Mouse (Mus musculus): ENCODE results near the gene Sel1l2. TPM values are rescaled to one million over a fixed set of nuclear protein-coding genes. Genes with fewer than 3 reads are reported as not detected.

The Sel1l2 gene
- total RNA-seq (2022) = not detected

DNA sequence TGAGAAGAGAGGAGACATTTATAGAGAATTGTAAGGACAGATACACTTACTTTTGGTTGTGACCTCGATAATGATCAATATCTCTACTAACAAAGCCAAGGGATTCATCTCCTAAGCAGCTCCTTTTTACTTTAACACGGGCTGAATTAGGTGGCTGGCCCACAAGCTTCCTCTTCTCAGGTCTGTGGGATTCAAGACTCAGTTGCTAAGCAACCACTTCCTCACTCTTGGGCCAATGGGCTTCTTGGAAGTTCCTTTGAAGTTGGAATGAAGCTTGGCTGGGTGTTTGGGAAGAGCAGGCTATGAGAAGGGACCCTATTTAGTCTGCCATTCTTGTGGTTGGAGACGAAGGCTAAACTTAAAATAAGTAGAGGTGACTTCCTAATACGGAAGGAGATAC is at the start of gene Sel1l2:
Sel1l2 (minus strand) TSS at position 182 of the 400 bp plus-strand sequence.
- DNase-seq = no peak

DNA sequence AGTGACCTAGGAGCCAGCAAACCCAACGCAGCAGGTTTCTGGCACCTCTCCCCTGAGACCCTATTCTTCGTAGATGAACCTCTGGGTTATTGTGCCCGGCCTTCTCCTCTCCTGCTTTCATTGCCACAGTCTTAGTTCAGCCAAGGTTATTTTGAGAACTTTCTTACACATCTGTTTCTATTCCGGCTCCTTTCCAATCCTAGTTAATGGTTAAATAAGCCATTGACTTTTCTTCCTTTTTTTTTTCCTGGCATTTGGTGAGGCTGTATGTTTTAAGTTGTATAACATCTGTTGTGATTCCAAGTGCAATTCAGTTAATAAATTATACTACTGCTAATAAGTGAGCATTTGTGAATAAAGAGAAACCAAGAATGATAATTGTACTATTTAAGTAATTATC is 49.6 kb upstream of the Sel1l2 start:
- DNase-seq = no peak

DNA sequence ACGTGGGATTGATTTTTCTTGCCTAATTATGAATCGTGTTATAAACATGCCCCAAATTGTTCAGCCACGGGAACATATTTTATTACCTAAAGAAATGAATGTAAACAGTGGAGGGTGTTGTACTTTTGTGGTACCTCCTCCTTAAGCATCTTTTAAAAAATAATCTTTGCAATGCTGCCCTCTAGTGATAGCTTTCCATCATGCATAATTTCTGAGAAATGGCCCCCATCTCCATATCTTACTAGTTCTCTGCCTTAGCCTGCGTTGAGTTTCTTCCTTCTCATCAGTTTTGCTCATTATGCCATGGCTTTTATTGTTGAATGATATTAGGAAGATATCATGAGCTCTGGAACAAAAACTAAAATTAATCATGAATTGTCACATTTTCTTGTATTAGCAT is 37.8 kb upstream of the Sel1l2 start:
- DNase-seq = no peak

DNA sequence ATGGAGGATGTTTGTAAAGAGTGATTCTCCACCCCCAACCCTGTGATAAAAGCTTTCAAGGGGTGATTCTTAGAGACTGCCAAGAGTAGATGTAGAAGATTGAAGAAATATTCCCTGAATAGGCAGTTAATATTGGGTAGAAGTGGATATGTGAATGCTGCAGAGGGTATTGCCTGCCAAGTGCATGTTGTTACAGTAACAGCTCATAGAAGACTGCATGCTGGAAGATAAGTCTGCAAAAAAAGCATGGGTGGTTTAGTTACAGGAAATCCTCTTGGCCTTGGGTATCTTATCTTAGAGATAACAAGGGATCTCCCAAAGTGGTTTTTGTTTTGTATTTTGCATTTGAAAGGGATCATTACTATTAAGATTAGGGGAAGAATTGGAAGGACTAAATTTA is 36.3 kb upstream of the Sel1l2 start:
- no peak for DNase-seq

DNA sequence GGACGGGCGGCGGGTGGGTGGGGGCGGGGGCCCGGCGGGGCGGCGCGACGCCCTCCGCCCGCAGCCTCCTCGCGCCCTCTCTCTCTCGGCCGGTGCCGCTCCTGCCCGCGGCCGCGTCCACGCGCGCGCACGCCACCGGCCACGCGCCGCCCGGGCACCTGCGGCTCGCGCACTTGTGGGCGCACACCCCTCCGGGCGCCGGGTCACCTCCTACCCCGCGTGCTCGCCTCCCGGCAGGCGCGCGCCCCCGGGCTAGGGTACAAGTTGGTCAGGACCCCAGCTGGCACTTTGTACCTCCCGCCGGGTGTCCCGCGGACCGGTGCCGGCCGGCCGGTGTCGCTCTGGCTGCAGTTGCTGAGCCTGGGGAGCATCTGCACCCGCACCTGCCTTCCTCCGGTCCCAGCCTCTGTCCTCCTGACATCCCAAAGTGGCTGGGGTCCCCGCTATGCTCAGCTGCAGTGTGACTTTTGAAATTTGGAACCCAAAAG is 6.3 kb upstream of the Sel1l2 start:
- peak; percentile 23 for DNase-seq

DNA sequence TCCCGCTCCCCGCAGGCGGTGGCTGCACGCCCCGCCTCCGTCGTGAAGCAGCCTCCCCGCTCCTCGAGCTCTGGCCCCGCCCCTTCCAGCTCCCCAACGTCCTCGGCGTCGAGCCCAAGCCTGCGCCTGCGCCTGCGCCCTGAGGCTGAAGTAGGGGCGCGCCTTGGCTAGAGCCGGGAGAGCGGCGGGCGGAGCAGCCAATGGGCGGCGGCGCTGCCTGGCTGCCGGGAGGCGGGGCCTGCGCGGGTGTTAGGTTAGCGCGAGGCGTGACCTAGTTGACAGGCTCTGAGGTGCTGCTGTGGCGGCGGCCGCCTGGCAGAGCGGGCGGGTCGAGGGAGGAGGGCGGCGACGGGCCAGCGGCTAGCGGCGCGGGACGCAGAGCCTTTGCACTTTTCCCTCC is 5.7 kb upstream of the Sel1l2 start, which contains the start of gene Macrod2:
Macrod2 (plus strand) TSS at position 131 of the 400 bp plus-strand sequence.
- DNase-seq = peak; percentile 98

DNA sequence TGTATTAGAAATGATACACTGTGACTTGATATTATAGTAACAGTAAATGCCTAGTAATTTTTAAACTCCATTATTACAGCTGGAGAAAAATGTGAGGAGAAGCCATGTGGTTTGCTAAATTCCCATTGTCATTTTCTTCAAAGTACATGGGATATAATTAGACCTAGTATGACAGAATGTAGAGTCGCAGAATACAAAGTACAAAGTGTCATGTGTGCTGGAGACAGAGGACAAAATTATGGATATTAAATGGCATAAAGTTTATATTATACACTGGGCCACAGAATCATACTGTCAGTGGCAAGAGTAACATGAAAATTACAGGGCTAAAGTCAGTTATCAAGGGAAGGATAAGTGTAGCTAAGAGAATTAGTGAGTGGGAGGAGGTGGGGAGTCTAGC is 24.7 kb downstream of the Sel1l2 start:
- no peak for DNase-seq

DNA sequence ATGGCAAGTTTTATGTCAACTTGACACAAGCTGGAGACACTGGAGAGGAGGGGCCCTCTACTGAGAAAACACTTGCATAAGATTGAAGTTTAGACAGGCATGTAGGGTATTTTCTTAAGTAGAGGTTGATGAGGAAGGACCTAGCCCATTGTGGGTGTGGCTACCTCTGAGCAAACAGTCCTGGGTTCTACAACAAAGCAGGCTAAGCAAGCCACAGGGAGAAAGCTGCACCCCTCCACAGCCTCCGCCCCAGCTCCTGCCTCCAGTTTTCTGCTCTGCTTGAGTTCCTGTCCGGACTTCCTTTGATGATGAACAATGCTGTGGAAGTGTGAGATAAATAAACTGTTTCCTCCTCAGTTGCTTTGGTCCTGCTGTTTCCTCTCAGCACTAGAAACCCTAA is 29.6 kb downstream of the Sel1l2 start:
- no peak for DNase-seq

DNA sequence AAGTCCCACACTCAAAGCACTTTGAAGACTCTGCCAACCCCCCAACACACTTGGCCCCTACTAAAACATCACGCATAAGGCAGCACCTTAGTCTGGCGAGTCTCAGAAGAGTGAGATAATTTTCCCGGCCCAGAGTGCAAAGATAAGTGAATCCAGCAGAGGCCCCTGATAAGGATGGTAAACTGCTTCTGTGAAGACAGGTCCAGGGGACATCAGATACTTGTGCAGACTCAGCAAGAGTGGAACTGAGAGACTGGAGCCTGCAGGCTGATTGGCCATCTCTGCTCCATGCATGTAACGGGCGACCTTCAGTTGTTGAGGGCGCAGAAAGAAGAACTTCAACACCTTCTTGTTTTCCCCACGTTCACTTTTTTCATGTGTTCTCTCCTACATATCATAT is 47.1 kb downstream of the Sel1l2 start:
- DNase-seq = no peak

DNA sequence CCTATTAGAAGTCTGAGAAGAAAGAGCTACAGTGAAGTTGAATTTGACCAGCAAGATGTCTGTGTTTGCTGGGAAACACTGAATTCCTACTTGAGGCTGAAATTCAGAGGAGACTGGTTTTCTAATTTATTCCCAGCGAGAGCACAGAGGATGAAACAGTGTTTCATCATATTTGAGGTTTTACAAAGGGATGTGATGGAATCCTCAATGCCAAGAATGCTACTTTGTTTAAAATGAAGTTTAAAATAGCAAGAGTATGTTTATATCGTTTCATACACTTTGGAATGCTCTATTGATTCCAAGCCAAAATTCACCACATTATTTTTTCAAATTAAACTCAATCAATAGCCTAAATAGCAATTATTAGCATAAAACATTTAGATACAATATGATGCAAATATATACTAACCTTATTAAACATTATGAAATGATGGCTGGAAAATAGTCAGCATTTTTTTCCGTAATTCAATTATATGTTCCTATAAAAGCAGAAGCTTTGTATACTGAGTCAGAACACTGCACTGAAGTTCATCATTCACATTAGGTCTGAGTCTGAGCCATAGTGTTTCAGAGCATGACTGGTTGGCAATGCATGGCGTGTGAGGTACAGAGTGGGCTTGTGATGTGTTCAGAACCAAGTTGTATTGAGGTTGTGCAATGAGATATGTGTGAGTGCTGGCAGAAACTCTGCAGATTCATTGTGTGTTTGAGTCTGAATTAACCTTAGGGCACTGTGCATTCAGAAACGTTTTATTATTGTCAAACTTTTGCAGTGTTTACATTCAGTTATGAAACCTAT is 58.8 kb downstream of the Sel1l2 start:
- no peak for DNase-seq

DNA sequence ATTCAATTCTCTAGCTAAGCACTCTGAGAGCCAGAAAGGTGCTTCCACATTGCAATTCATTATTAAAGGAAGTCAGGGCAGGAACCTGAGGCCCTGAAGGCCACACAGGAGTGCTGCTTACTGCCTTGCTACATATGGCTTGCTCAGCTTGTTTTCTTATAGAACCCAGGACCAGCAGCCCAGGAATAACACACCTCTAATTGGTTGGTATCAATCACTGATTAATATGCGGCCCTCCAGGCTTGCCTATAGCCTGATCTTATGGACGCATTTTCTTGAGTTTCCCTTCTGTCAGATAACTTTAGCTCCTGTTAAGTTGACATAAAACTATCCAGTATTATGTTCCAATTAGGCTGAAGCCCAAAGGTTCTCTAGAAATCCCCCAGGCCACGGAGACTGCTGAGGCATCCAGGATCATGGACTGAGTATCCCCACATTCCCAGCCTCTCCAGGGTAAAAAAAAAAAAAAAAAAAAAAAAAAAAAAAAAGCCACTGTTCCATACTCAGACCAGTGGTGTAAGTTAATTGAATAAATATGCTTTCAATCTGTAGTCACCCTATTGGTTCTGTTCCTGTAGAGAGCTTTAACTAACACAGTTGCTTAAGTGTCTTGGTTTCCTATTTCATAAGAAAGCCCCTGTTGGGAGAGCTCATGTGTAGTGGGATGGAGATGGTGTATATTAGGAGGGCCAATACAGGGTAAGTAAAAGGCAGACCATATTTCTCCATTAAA is 86.4 kb downstream of the Sel1l2 start:
- no peak for DNase-seq

DNA sequence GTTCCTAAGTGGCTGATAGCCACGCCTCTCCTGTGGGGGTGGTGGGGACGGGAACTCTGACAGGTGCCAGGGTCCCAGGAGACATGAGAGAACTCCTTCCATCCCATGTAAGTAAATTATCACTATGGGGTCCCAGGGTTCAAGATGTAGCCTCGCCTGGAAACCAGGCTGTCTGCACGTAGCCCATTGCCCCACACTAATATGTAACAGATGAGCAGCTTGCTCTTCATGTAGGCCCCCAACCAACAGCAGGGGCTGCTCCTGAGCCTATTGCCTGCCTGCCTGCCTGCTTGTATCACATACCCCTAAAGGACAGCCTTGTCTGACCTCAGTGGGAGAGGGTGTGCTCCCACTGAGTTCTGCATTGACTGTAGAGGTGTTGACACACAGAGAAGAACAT is 92.4 kb downstream of the Sel1l2 start:
- DNase-seq = no peak

DNA sequence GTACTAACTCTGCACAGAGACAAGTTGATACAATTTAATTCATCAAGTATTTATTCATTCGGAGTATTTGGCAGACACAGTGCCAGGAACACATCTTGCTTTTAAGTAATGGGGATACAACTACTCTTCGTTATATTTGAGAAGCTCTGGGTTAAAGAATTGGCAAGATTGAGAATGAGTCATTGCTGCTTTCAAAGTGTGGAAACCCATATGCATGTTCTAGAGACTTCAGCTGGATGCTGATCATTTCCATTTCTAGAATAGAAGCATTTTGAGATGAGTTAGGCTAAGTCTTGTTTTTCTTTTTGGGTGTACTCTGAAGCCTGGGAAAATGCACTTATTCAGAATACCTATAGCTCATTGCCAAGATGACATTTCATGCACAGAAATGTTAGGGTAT is 95.7 kb downstream of the Sel1l2 start:
- no peak for DNase-seq

DNA sequence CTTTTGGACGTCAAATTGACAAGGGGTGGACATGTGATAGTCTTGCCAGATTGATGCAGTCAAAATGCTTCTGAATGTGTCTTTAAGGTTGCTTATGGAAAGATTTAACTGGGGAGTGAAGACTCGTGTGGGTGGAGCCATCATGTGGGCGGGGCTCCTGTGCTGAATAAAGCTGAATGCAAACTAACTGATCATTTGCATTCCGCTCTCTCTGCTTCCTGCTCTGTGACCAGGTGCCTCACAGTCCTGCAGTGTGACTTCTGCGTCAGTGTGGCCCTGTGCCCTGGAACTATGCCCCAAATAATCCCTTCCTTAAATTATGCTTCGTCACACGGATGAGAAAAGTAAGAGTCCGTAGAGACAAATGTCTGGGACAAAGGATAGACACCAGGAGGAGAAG is 108.7 kb downstream of the Sel1l2 start:
- DNase-seq = no peak

DNA sequence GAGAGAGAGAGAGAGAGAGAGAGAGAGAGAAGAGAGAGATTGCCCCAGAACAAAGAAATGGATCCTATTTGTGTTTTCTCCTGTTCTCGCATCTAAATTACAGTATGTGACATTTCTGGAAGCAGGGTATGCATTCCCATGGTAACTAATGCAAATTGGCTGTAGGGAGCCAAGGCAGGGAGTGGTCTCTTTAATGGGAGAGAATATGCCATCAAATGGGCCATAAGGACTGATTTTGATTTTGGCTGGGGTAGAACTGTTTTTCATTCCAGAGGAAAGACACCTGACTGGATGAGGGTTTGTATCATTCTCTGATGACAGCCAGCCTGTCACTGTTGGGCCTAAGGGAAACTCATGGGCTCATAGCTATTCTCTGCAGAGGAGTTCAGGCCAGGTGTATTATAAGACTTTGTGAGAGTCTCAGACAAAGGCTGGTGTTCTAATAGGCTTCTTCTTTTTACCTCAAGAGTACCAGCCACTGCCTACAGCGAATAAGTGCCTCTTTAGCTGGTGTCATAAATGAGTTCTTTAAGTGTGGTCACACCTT is 133.8 kb downstream of the Sel1l2 start:
- no peak for DNase-seq

DNA sequence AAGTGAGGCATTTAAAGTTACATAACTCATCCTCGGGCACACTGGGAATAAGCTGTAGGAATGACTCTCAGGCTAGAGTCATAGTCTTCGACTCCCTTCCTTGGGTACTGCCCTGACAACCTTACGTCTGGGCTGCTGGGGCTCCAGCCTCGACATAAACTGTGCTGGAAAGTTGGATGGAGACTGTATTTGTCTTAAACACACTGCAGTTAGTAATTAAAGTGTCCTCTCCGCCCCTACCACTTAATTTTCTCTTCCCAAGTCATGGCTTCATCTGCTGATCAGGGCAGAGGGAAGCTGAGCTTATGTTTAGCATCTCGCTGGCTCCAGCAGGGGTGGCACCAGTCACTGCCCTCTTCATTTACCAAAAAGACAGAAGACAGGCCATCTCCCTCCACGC is 135.2 kb downstream of the Sel1l2 start:
- no peak for DNase-seq

DNA sequence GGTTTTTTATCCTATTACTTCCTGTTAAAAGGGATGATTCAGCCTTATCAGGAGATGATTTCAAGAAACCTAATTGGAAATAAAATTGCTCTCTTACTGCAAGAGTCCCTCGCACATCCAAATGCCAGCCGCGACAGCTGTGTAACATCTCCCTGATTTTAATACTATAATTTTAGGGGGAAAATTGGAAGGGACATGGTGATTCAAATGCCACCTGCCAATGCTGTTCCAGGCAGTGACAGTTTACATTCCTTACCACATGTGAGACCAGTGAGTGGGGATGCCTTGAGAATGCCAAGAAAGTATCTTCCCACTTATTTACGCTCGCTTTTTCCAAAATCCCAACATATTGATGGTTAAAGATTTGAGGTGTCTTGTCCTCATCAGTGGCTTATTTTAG is 146.4 kb downstream of the Sel1l2 start:
- DNase-seq = no peak

DNA sequence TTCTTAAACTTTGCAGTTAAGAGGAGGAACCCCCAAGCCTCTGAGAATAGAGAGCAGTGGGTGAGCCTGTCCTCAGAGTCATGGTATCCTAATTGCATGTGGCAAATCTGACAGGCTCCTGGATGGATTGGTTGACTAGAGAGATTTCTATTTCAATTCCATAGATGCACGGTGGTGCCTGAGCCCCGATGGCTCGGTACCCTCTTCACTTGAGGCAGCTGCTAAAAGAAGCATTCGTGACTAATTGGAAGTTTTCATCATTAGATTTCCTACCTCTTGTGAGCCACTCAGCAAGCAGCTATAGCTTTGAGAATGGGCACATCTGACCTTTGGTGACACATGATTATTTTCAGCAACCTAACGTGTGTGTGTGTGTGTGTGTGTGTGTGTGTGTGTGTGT is 147.1 kb downstream of the Sel1l2 start:
- DNase-seq = no peak

DNA sequence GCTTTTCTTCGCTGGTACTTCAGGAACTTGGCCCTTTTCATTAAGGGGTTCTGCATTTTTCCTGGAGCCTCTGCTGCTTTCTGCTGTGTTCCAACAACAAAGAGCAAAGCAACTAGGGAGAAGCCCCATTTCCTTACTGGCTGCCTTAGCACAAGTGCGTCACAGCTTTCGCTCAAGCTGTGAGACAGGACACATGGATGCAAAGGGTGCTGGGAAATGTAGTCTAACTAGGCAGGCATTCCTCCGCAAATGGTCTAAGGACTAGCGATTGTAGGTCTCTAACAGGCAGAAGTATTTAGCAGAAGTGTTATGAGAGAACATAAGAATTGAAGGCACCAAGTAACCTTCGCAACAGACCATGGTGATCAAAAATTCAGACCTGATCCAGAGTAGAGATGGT is 152.3 kb downstream of the Sel1l2 start:
- no peak for DNase-seq

DNA sequence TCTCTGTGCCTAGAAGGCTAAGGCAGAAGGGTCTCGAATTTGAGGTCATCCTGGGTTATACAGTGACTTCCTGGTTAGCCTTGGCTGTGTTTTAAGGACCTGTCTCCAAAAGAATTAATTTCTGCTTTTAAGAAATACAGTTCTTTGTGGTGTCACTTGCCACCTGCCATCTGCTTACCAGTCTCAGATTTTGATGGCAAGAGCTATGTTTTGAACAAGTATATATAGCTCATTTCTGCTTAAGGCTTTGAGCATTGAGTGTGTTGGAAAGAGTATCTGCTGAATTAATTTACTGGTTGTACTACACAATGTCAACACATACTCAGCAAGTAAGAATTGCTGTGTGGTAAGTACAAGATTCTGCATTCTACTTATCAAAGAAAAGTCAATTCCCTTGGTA is 159.2 kb downstream of the Sel1l2 start:
- no peak for DNase-seq

DNA sequence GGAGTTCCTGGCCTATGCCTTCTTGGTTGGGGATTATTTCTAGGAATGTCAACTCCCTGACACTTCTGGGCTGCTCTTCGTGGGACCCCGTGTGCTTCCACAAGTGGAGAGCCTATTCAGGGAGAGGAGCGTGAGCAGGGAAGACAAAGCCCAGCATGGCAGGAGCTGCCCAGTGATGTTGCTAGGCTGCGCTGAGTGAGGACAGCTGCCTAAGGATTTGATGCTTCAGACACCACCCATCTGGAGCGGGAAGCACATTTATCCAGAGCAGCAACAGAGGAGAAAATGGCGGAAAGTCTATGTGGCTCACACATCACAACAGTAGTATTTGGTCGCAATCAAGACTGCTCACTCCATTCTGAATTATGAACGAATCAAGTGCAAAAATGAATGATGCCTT is 169.2 kb downstream of the Sel1l2 start:
- no peak for DNase-seq

DNA sequence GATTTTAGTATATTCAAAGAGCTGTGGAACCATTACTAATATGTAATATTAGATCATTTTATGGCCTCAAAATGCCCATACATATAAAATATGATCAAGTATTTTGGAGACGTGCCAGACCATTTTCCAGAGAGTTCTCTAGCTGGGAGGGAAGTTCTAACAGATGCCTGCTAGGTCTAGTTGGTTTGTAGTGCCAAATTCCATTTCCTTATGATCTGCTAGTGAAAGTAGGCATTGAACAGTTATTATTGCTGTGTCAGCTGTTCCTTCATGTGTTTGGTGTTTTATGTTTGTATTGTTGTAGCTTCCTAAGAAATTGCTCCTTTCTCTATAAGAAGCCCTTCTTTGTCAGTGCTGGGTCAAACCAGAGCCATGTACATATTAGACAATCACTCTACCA is 173.5 kb downstream of the Sel1l2 start:
- no peak for DNase-seq

DNA sequence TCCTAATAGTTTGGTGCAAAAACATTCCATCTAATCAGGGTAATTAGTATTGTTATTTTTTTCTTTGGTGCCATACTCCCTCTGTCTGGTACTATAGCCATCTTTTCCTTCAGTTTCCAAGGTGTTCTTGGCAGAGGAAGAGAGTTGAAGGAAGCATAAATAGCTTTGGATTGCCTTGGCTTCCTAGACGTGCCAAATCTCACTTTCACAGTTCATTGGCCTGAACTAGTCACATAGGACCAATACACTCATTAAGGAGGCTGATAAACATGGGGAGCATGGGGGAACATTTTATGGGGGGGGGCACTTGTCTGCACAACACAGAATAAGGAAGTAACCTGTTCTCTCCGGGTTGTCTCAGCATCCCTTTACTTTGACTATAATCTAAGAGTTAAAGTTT is 174.1 kb downstream of the Sel1l2 start:
- no peak for DNase-seq

Data from adrenal gland, adult 8-10 months (tissue).